Mouse (Mus musculus) neural tube, postnatal 0 days (tissue): Measurements from ENCODE around the gene Wdr5b. TPM values are rescaled to one million over a fixed set of nuclear protein-coding genes. Genes with fewer than 3 reads are reported as not detected.

Experiments used
- polyA plus RNA-seq: library from polyadenylated mRNA; unstranded; fragments of >200 nt; fragmentation: Nextera tagmentation; extraction: Ambion mirVana; gene quantifications from 2 replicates; pipeline ENCODE4 v1.2.1, GENCODE M21; 2015

Gene Wdr5b
- polyA plus RNA-seq, result 7.9 and 8.1 TPM in 2 replicates

DNA sequence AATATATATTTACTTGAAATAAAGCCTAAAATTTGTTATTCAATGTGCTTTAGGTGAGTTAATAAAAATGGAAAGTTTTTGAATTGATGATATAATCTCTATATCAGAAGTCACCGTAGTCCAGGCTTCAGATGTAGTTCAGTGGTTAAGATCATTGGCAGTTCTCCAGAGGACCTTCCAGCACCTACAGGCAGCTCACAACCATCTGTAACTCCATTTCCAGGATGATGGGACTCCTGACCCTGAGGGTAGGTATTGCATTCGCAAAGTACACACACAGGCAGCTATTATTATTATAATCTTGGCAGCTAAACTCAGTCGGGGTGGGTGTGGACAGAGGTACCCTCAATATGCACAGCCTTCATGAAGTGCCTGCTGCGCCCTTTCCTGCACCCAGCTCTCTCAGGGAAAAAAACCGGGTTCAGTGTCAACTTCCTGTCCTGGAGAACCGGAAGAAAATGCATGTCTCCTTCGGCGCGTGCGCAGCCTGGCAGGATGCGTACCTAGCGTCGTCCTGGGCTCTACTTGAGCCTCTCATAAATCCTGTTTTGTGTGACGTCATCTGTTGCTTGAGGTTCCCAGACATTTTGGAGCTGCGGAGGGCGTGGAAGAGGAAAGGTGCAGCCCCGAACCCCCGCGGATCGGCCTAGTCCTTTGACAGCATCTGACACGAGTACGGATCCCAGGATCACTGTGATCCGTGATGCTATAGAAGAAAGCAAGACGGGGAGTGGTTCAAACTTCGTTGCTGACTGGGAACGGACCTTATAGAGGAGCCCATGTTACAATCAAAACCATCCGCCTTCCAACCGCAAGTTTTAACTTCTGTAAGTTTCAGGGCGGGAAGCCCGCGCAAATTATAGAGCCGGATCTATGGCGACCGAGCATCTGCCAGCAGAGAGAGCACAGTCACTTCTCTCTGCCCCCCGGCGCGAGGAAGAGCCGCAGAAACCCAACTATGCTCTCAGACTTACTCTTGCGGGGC lies at the start of gene Wdr5b:
Gene Wdr5b (plus strand): TSS at position 551 of the 985 bp plus-strand sequence.

DNA sequence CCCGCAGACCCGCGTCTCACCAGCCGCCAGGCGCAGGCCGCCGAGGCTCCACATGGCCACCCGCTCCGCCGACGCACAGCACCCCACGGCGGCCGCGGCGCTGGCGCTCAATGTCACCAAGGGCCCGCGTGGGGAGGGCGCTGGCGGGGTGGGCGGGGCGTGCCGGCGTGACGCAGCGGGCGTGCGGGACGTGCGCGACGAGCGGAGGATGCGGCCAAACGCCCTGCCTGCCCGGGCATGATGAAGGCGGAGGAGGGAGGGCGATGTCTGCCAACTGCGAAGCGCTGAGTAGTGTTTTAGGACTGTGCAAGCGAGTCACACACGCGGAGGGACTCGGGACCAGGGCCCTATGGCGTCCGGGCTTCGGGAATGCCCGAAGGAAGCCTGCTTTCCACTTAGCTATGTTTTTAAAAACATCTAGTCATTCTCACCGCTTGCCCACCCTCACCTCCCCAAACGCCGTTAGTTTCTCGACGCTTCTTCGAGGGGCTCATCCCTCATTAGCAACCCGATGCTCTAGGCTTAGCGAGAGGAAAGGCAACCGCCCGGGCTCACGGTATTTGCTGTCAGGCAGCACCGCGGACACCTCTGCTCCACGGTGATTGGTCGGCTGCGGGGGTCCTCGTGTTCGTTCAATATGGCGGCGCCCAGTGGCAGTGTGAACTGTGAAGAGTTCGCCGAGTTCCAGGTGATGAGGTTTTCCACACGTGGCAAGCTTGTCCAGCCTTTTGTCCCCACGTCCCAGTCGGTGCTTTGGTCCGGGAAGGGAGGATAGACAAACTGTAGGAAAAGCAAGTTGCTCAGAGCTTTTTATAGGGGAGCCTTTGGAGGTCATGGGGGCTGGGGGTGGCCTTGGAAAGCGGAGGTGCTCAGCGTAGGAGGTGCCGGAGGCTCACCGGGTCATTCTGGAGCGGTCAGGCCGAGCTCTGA lies 30.7 kb downstream of the Wdr5b start, which contains the start of the genes Fam162a and Ccdc58:
Gene Fam162a (minus strand): TSS at position 145 of the 930 bp plus-strand sequence.
Gene Ccdc58 (plus strand): TSS at position 236 of the 930 bp plus-strand sequence.

Other genes with a start within 250 kb of the Wdr5b start
- gene Parp14, start 169.6 kb upstream of the Wdr5b start, polyA plus RNA-seq, result 0.62 and 1.3 TPM in 2 replicates
- 3.1 and 3.5 TPM in 2 replicates for gene Parp9, start 102.7 kb upstream of the Wdr5b start, polyA plus RNA-seq
- gene Dtx3l, start 102.0 kb upstream of the Wdr5b start, polyA plus RNA-seq, result 1.5 and 1.6 TPM in 2 replicates
- gene Kpna1, start 62.4 kb upstream of the Wdr5b start, polyA plus RNA-seq, result 39.8 and 40.0 TPM in 2 replicates
- 156 and 169 TPM in 2 replicates for gene Fam162a, start 30.4 kb downstream of the Wdr5b start, polyA plus RNA-seq
- 25.9 and 29.3 TPM in 2 replicates for gene Ccdc58, start 30.5 kb downstream of the Wdr5b start, polyA plus RNA-seq
- gene Csta1, start 90.1 kb downstream of the Wdr5b start, polyA plus RNA-seq, result not detected in 2 replicates
- gene Stfa2l1, start 115.6 kb downstream of the Wdr5b start, polyA plus RNA-seq, result 1.6 TPM in 1 of 2 replicates, not detected in the other
- 1.1 and 2.6 TPM in 2 replicates for gene Gm5483, start 143.0 kb downstream of the Wdr5b start, polyA plus RNA-seq
- gene Gm5416, start 169.2 kb downstream of the Wdr5b start, polyA plus RNA-seq, result not detected in 2 replicates
- gene 2010005H15Rik, start 180.3 kb downstream of the Wdr5b start, polyA plus RNA-seq, result 0.71 and 1.1 TPM in 2 replicates
- gene Stfa1, start 235.8 kb downstream of the Wdr5b start, polyA plus RNA-seq, result 2.5 and 4.2 TPM in 2 replicates